Mouse (Mus musculus) cerebellum, postnatal 25 days (tissue): ENCODE results near the gene Grifin.
A peak's percentile ranks its signal among the peaks of the same experiment; 100 is the strongest.

Experiments
- DNase-seq, 2 experiments: peaks; one replicate each; pipeline ENCODE4 v3.0.0; 2021; ENCODE audit warnings: mixed read lengths in 2 of 2

Gene Grifin

DNA sequence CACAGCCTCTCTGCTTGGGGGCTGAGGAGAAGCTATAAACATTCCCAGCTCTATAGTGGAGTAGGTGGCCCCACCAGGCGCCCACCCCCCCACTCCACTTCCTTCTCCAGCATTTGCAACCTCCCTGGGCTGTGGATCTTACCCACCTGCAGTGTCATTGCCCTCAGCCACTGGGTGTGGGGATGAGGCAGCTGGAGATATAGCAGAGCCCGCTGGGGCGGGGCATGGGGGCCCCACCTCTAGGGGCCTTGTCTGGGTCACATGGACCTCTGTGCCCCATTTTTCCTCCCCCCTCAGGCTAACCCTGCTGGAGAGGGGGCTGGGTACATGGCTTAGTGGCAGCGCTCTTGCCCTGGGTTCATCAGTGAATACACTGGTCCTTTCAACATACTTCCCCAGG lies at the start of gene Grifin:
Gene Grifin (minus strand): TSS at position 176 of the 400 bp plus-strand sequence.
- no peak for DNase-seq

DNA sequence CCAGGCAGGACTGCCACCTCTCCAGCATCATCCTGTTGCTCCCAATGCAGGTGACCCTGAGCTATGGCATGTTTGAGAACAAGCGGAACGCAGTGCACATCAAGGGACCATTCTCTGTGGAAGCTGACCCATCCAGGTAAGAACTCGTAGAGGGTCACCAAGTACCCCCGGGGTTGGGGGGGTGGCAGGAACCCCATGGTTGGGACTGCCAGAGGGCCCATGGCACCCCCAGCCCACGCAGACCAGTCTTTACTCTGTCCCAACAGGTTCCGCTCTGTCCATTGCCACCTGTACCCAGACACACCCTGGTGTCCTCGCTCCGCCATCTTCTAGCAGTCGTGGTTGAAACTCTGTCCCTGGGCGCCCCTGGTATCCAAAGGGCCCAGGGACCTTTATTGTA lies 49.3 kb upstream of the Grifin start:
- DNase-seq: peak in 1 of 2 experiments; percentile 7

DNA sequence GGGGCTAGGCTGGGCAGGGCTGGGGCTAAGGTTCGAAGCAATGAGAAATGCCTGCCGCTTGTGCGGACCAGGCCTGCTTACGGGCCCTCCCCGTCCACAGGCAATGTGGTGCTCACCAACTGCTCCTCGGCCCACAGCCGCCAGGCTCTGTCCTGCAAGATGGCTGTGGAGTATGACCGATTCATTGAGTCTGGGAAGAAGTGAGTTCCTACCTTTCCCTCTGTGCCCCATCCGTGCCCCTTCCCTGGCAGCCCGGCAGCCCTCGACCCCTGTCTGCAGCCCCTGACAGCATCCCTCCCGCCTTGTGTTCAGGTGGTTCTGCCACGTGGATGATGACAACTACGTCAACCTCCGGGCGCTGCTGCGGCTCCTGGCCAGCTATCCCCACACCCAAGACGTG lies 47.3 kb upstream of the Grifin start:
- peak in 1 of 2 experiments; percentile 5 for DNase-seq

DNA sequence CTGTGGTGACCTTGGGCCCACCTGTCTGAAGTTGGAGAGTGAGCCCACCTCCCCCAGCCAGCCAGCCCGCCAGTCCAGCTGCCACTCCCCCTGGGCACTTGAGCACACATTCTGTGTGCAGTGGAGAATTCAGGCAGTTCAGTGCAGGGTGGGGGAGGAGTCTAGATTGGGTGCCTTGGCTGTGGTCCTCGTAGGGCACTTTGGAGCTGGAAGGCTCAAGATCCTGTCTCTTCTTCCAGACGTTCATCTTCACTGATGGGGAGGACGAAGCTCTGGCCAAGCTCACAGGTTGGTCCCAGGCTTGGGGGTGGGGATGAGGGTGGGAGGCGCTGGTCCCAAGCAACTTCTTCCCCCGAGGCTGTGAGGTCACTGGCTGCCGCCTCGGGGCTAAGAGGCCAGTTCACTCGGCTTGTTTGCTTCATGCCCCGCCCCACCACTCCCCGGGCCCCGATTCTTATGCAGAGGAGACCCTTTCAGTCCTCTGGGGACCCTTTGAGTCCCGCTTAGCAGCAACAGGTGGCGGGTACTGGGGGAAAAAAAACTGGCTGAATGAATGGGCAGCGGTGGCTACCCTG lies 46.8 kb upstream of the Grifin start:
- DNase-seq: peak in 1 of 2 experiments; percentile 6

DNA sequence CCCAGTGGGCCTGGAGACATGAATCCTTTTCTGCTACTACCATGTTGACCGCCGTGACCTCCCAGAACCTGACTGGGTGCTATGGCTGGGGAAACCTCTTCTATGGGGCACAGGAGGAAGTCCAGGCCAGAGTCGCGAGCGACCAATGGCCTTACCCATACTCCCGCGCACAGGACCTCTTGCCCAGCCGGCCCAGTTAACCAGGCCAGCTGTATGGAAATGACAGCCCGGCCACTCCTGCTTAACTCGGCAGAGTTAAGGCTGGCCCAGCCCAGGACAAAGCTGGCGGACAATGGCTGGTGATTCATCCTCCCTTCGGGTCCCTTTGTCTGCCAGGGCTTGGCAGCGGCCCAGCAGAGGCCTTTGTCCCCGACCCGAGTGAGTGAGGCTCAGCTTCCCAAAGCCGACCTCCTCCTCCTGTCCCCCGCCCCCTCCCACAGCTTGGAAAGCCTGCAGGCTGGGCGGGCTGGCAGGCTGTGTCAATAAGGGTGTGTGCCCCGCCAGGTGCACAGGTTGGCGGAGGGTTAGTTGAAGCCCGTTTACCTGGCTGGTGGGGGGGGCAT lies 46.2 kb upstream of the Grifin start:
- DNase-seq: peak; percentile 43 to 70

DNA sequence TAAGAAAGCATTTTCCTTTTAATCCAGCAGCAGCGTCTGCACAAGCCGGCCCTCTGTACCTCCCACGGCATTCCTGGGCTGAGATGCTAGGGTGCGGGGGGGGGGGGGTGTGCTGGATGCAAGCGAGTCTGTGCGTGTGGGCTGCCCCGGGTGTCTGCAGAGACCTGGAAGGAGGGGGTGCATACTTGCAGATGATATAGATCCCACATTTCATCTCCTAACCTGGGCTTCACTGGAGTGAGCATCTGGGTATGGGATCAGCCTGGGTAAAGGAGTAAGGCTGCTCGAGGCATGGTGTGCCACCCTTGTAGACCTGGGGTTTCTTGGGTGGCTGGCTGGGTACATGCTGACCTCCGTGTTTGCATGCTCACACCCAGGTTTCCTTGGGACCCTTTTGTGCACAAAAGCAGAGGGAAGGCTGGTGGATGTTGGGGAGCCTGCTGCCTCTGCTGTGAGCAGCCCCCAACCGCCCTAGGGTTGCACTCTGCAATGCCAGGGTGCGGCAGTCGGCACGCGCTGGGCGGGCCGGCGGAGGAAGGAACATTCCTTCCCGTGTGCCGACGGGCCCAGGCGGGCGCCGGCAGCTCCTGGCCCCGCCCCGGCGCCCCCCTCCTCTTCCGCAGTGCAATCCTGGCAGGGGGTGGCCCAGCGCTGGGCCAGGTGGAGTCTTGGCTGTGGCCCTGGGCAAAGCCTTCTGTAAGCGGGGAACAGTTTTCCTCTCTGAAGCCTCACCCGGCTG lies 45.6 kb upstream of the Grifin start:
- DNase-seq: peak in 1 of 2 experiments; percentile 33

DNA sequence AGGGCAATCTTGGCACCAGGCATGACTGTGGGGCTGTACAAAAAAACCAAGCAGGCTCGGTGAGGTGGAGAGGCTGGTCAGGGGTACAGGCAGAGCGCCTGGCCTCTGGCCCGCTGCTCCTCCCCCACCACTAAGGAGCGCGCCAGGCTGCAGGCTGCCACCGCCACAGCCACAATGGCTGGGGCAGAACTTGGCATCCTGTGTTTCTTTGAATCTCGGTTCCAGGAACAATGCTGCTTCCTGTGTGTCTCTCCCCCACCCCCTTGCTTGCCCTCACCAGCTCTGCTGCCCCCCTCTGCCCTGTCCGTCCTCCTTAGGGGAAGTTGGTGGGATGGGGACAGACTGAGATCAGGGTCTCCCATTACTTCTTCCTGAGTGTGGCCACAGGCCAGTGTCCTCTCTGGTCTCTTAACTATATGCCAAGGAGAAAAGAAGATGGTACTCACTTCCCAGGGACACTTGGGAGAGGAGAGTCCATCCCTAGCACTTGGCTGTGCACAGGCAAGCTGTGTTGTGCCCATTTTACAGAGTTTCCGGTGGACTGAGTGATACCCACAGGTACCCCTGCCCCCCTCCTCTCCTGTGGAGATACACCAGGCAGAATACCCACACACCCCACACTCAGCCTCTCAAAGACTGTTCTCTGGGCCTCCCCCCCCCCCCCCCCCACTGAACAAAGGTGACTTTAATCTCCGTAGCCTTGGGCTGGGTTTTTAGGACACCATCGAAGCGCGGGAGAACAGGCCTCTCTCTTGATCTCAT lies 44.8 kb upstream of the Grifin start:
- DNase-seq: no peak

DNA sequence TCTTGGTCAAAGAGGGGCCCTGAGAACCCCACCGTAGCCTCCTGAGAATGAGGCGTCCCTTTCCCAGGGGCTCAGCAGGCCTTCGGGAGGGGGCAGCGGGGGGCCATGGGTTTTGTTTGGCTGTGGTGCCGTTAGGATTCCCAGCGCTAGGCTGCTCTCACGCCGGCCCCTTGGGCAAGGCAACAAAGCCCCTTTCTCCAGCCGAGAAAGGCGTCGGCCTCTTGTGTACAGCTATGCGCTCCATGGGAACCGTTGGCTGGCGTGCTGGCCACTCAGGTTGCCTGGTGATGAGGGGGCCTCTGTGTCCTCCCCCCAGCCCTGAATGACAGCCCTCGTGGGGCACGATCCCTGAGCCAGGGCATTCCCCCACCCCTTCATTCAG lies 43.8 kb upstream of the Grifin start:
- peak in 1 of 2 experiments; percentile 36 for DNase-seq

DNA sequence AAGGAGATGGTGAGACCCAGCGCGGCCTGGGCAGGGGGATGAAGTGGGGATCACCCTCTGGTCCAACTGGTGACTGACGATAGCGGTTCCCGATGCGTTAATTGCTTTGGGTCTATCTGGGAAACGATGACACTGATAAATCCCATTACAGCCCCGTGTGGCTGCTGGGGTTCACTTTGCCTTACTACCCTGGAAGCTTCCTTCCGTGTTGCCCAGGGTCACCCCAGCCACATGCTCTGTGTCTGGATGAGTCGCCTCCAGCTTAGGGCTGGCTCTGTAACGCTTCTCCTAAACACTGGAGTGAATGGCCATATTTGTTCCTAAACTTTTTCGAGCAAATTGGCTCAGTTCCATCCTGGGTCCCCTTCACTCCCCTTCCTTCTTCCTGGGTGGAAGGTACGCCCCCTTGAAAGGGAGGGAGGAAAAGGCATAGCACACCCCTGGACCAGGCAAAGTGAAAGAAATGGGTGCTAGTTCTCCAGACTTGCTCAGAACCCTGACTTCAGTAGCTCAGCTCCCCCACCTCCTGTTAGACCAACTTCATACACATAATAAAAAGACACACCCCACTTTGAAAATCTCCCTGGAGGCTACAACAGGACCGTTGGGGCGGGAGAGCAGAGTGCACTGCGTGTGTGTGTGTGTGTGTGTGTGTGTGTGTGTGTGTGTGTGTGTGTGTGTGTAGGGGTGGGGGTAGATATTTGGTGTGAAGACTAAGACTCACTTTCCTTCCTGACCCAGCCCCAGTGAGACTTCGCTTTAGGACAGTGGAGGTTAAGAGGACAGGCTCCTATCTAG lies 43.2 kb upstream of the Grifin start:
- no peak for DNase-seq

DNA sequence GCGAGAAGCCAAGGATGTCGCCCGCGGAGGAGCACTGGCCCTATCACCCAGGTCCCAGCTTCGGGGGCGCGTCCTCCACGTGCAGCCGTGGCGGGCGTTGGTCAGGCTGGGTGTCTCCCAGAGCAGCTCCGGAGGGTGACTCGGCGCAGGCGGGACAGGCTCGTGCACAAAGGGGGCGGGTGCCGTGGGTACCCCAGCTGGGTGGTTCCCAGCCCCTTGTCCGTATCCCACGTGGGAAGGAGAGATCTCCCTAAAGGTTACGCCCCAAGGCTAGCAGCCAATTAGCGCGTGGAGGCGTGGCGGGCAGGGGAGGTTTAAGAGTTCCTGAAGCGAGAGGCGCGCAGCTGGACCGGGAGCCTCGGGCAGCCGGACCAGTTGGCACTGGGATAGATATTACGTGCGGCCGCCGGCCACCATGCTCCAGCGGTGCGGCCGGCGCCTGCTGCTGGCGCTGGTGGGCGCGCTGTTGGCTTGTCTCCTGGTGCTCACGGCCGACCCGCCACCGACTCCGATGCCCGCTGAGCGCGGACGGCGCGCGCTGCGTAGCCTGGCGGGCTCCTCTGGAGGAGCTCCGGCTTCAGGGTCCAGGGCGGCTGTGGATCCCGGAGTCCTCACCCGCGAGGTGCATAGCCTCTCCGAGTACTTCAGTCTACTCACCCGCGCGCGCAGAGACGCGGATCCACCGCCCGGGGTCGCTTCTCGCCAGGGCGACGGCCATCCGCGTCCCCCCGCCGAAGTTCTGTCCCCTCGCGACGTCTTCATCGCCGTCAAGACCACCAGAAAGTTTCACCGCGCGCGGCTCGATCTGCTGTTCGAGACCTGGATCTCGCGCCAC lies 42.3 kb upstream of the Grifin start, which contains the start of gene Lfng:
Gene Lfng (plus strand): TSS at position 320 of the 835 bp plus-strand sequence.
- DNase-seq: peak; percentile 45 to 65

DNA sequence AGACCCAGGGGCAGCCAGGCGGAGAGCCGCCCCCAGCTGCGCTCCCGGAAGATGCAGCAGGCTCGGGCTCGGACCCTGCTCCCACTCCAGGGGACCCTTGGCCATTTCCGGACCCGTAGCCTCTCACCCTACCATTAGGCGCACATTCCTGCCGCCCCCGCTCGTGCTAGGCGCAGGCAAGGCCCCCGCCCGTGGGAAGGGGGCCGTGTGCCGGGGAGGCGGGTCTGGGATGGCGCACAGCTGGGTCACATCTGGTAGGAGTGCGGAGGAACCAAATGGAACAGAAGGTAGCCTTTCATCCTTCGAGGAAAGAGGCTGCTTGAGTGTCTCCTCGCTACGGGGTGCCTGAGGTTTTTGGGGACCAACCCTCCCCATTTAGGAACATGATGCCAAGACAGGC lies 41.5 kb upstream of the Grifin start:
- DNase-seq: no peak

DNA sequence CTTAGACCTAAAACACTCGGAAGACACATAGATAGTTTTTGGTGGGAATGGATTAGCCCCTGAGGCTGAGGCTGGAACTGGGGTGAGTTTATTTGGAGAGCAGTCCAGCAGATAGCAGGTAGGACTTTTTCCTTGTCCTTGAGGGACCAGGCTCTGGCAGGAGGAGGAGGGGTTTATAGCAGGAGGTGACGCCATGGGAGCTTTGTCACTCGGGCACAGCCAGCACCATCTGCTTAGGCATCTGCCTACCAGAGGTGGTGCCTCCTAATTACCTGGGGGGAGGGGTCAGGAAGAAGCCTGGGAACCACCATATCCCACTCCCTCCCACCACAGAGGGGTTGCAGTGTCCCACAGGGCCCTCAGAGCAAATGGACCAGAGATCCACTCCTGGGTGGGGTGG lies 40.4 kb upstream of the Grifin start:
- no peak for DNase-seq

DNA sequence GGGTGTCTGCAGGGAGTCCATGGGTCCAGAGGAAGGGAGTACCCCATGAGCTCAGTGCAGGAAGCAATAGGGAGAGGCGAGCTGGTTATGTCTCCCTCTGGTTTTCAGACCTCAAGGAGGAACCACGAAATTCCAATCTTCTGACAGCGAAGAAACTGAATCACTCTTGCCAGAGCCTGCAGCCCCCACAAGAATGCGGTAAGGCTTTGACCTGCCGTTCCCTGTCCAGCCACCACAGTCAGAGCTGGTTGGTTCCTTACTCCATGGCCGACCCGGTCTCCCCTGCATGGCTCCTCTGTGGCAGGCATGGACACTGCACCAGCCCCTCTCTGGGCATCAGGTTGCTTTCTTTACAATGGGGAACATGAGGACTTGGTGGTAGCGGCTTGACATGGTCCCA lies 39.5 kb upstream of the Grifin start:
- DNase-seq: no peak

DNA sequence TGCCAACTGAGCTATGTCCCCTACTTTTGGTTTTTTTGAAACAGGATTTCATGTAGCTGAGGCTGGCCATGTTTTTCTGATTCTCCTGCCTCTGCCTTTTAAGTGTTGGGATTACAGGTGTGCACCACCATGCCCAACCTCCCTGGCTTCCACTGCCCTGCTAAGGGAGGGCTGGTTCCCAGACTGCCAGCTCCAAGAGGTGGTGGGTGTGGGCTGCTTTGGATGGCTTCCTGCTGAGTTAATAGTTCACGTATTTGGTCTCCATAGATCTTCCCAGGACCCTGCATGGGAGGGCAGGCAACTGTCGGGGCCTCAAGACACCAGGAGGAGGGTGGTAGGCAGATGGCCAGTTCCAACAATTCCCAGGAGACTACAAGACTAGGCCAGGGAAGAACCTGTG lies 37.7 kb upstream of the Grifin start:
- no peak for DNase-seq

DNA sequence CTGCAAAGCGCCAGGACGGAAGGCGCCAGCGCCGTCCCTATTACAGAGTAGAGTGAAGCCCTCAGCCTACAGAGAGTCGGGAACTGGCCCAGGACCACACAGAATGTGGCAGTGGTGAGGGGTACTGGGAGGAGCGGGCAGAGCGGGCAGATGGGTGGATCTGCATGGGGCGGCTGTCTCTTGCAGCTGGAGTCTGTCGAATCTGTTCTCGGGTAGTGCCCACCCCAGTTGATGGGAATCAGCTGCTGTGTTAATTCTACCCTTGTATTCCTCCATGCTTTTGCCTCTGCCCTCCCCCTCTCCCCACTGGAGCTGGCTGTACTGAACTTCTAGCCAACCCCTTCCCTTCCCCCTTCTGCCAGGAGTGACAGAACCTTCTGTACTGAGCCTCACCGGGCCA lies 36.8 kb upstream of the Grifin start:
- DNase-seq: no peak

DNA sequence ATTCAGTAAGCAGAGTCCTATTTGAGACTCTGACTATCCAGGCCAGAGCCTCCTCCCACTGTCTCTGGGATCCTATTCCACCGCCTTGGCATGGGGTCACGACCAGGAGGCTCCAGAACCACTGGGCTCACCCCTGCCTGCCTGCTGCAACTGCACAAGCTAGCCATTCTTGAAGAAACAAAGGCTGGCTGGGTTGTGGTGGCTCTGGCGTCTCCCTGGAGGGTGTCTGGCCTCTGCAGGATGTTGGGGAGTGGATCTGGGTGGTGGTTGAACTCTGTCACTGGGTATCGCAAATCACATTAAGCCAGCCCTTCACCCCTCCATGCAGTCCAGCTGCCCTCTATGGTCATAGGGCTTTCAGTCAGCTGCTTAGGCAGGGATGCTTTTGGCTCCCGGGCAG lies 35.1 kb upstream of the Grifin start:
- no peak for DNase-seq

DNA sequence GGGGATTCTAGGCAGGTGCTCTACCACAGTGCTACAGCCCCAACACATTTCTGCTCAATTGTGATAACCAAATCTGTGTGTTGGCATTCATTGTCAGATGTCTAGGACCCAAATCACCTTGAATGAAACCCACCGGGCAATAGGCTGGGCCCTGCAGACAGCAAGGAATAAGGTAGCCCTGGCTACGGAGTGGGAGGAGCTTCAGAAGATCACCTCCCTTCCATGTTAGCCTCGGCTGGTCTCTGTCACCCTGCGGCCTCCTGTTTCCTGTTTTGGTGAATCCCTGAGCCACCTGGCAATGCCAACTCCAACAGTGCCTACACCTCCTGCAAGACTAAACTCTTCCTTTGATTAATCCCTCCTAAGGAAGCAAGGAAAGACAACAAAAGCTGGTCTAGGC lies 32.9 kb upstream of the Grifin start:
- DNase-seq: no peak

DNA sequence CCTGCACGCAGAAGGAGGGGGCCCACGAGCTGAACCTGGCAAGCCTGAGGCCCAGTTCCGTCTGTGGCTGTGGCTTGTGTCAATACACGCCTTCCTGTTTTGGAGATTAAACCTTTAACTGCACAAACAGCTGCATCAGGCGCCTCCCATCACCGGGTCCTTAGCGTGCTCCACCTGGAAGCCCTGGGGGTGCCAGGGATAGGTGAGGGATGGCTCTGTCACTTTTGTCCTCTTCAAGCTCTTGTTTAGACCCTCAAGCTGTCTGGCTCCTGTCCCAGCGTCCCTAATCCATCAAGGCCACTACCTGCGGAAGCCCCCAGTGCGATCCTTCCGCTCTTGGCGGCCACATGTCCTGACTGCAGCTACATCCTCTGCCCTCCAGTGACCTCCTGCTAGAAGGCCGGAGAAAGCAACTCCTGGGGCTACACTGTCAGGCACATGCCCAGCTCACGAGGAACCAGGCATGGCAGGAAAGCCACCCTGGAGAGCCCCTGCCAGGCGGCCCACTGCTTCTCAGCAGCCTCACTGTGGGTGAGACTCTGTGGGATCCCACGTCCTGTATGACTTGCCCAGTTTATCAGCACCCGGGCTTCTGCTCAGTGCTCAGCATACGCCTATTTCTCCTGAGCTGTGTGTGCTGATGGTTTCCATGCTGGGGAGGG lies 32.2 kb upstream of the Grifin start:
- no peak for DNase-seq

DNA sequence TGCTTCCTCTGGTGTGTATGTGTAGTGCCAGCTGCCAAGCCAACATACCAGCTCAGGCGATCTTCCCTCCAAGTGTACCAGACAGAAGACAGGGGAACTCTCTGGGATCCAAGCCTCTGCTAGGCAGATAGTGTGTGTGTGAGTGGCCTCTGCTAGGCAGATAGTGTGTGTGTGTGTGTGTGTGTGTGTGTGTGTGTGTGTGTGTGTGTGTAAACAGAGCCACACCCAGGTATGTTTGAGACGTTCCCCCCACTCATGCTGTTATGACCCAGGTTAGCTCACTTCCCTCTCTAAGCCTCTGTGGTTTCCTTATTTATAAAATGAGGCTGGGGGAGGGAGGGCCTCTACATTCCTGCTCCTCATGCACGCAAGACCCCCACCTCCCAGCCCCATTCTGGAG lies 31.6 kb upstream of the Grifin start:
- DNase-seq: no peak

DNA sequence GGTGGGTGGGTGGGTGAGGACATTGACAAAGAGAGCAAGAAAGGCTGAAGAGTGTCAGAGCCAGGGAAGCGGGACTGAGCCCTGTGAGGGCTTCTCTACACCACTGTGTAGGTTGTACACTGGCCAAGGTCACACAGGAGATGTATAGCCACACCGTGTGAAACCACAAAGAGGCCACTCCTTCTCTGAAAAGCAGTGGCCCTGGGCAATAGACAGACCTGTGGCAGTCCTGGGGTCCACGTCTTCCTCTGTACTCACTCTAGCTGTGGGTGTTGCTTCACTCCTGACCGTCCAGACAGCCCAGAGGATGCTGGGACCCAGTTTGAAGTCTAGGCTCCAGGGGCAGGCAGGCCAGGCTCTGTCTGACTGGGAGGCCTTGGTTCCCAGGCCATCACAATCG lies 30.0 kb upstream of the Grifin start:
- DNase-seq: no peak

DNA sequence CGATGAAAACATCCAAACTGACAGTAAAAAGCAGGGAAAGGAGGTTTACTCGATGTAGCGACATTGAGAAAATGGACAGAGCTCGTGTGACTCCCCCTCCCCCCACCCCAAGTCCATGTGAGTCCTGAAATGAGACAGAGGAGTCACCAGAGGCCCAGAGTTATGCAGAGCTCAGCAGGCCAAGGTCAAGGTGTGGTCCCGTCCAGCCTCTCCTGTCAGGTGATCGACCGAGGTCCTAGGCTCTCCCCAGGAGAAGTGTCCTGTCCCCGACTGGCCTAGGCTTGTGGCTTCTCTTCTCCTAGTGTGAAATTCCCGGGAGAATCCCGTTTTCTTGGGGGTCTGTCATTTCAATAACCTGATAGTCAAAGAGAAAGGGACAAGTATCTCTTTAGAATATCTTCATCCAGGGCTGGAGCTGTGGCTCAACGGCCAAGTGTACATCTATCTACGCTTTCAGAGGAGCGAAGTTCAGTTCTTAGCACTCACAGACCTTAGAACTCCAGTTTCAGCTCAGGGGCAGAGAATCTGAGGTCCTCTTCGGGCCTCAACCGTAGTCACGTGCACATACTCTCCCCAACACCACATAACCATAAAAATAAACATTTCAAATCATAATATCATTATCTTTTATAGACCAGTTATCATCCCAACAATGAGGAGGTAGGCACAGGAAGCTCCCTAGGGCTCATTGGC lies 24.4 kb upstream of the Grifin start:
- no peak for DNase-seq
